Mouse (Mus musculus): ENCODE measurements at regions not wholly inside any gene's neighbourhood (a gene's known extent, or its start where the extent isn't known, plus 50 kb on each side); places are given as distances from the start of the nearest gene placed in this dataset.

DNA sequence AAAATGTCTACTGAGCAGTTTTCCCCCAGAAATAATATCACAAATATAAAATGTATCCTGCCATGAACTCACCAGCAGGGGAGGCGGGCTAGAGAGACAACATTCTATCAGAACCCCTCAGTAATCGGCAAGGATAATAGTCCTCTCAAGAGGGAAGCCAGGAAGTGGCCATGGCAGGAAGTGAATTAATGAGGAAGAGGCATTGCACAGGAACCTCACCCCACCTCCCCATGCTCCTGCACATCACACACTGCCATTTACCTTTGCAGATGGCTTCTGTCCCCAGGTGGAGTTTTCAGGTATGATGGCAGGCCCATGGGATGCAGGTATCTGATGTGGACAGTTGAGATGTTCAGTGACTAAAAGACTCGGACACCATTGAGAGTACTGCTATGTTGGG is 185.9 kb upstream of the Tgfbr2 start:
- TF ChIP-seq CTCF (IDR thresholded peaks at IDR 0.05; ENCODE audit: low read depth, low read length): no peak
- no peak for TF ChIP-seq POLR2A (IDR thresholded peaks at IDR 0.05; ENCODE audit: borderline replicate concordance, low read depth, low read length)
